22 mouse cellular contexts compared by ENCODE assay signal in genomic region chr6:85180036-85180435, GRCm38 (mm10). TPM values are rescaled to one million over a fixed set of nuclear protein-coding genes. Genes with fewer than 3 reads are reported as not detected.
"Had no signal": no experiment of that assay in that cellular context is flagged by ENCODE, and none has a peak within 500 bp of the region (broad histone marks: within the 10 kb centered on the region; RNA-seq: fewer than 3 reads in every experiment).

No protein-coding gene starts in this region.

- H3K9ac ChIP-seq: hindbrain, embryonic 14.5 days; liver, embryonic 14.5 days; lung, embryonic 15.5 days had no signal

- ATAC-seq: hindbrain, postnatal 0 days; inflammation-experienced regulatory T-cells, adult 6 months; intestine, embryonic 16.5 days had no signal

- H3K4me1 ChIP-seq: lung, embryonic 15.5 days had no signal

- H3K27ac ChIP-seq: hindbrain, embryonic 14.5 days; hindbrain, postnatal 0 days; left cerebral cortex, adult 2 months; liver, embryonic 14.5 days; lung, embryonic 15.5 days had no signal

- DNase-seq: layer of hippocampus, postnatal 36 days; lung, adult 18-20 months; lung, postnatal 10 days; lung, postnatal 36 days; midbrain, embryonic 14.5 days; right cerebral cortex, postnatal 4 days; spleen, adult 18-20 months; thymus, adult 18-20 months; thymus, postnatal 36 days had no signal

- H3K4me3 ChIP-seq: left cerebral cortex, adult 2 months; lung, embryonic 15.5 days had no signal

- H3K4me2 ChIP-seq: hindbrain, embryonic 14.5 days; liver, embryonic 11.5 days; lung, embryonic 15.5 days; midbrain, embryonic 11.5 days had no signal

- H3K9me3 ChIP-seq: lung, embryonic 15.5 days had no signal

- H3K36me3 ChIP-seq: lung, embryonic 15.5 days had no signal

RNA-seq across cellular contexts. Expression of gene Emx1, which starts 7.2 kb away (rescaled TPM):
- total RNA-seq: megakaryocyte-erythroid progenitor cell, adult 5-6 weeks had no signal
- polyA plus RNA-seq: hindbrain, embryonic 14.5 days; inflammation-experienced regulatory T-cells, adult 6 months; lung, embryonic 15.5 days; neural tube, embryonic 11.5 days; neural tube, embryonic 14.5 days; stomach, embryonic 16.5 days had no signal
